Mouse (Mus musculus): Measurements from ENCODE around the gene Trub2. TPM values are rescaled to one million over a fixed set of nuclear protein-coding genes. Genes with fewer than 3 reads are reported as not detected.
"Not testable (repeated sequence)": the region's sequence is repeated elsewhere in the genome, so short reads cannot be mapped to it uniquely, and the experiment has no call there.

Gene Trub2
- polyA plus RNA-seq, 1 experiment from 2014 or later = 21.0 TPM

GRCm38 (mm10) chr2:29792772-29793487, 4.6 kb upstream of the Trub2 start:
- H3K4me2 ChIP-seq = no peak overlapping the region
- no peaks in the 10 kb centered on the region for H3K9me3 ChIP-seq (replicated peaks; ENCODE audit: control insufficient read depth, low read length)
- no peak overlapping the region for H3K4me3 ChIP-seq (ENCODE audit: low read depth, low read length)
- H3K27me3 ChIP-seq (ENCODE audit: control insufficient read depth, insufficient read depth, low read length) = no peaks in the 10 kb centered on the region
- no peak for ATAC-seq (replicated peaks; ENCODE audit: insufficient number of reproducible peaks, low FRiP score, low TSS enrichment)
- H3K9ac ChIP-seq (ENCODE audit: low read depth, low read length) = no peak overlapping the region
- no peak overlapping the region for H3K27ac ChIP-seq (ENCODE audit: low read depth, low read length)
- H3K36me3 ChIP-seq (ENCODE audit: control insufficient read depth, insufficient read depth, low read length) = peaks cover 17% of the 10 kb centered on the region; the same call in 1 of the 2 replicates
- 93% methylated on average over 2 of the region's 2 CpGs for WGBS (ENCODE audit: insufficient replicate concordance)
- peaks cover 6% of the 10 kb centered on the region; the same call in 1 of the 2 replicates for H3K4me1 ChIP-seq (ENCODE audit: control insufficient read depth, insufficient read depth, low read length)

GRCm38 (mm10) chr2:29787104-29787917, 991 bp downstream of the Trub2 start, which contains the start of gene Coq4:
Gene Coq4 (plus strand): TSS chr2:29787493.
- H3K27ac ChIP-seq (ENCODE audit: low read depth, low read length) = peak within 1 kb of the TSS; percentile 23; the same call in 1 of the 2 replicates
- peak within 1 kb of the TSS; percentile 64 for H3K4me3 ChIP-seq (ENCODE audit: low read depth, low read length)
- peak within 1 kb of the TSS; percentile 74 for H3K9ac ChIP-seq (ENCODE audit: low read depth, low read length)
- no peaks in the 10 kb centered on the region for H3K27me3 ChIP-seq (ENCODE audit: control insufficient read depth, insufficient read depth, low read length)
- no peaks in the 10 kb centered on the region for H3K9me3 ChIP-seq (replicated peaks; ENCODE audit: control insufficient read depth, low read length)
- peak; percentile 79 for ATAC-seq (replicated peaks; ENCODE audit: insufficient number of reproducible peaks, low FRiP score, low TSS enrichment)
- peak within 1 kb of the TSS; percentile 91 for H3K4me2 ChIP-seq
- peaks cover 14% of the 10 kb centered on the region for H3K4me1 ChIP-seq (ENCODE audit: control insufficient read depth, insufficient read depth, low read length)
- WGBS (ENCODE audit: insufficient replicate concordance) = 2% methylated on average over 31 of the region's 31 CpGs
- peaks cover 27% of the 10 kb centered on the region for H3K36me3 ChIP-seq (ENCODE audit: control insufficient read depth, insufficient read depth, low read length)

GRCm38 (mm10) chr2:29784290-29784689, 4.0 kb downstream of the Trub2 start:
- Histone ChIP-seq H3K4me1 (ENCODE audit: control insufficient read depth, insufficient read depth, low read length) (peaks cover 14% of the 10 kb centered on the region), H3K27ac (ENCODE audit: low read depth, low read length) (no peak overlapping the region), H3K9ac (ENCODE audit: low read depth, low read length) (no peak overlapping the region), H3K27me3 (ENCODE audit: control insufficient read depth, insufficient read depth, low read length) (no peaks in the 10 kb centered on the region), H3K36me3 (ENCODE audit: control insufficient read depth, insufficient read depth, low read length) (peaks cover 39% of the 10 kb centered on the region), H3K4me2 (no peak overlapping the region), H3K9me3 (replicated peaks; ENCODE audit: control insufficient read depth, low read length) (peaks cover 6% of the 10 kb centered on the region; the same call in 1 of the 2 replicates), H3K4me3 (ENCODE audit: low read depth, low read length) (no peak overlapping the region)
- 76% methylated on average over 4 of the region's 4 CpGs for WGBS (ENCODE audit: insufficient replicate concordance)
- no peak for ATAC-seq (replicated peaks; ENCODE audit: insufficient number of reproducible peaks, low FRiP score, low TSS enrichment)

GRCm38 (mm10) chr2:29781256-29781655, 7.0 kb downstream of the Trub2 start:
- not testable (repeated sequence) for H3K4me3 ChIP-seq (ENCODE audit: low read depth, low read length); H3K4me1 ChIP-seq (ENCODE audit: control insufficient read depth, insufficient read depth, low read length); H3K4me2 ChIP-seq; H3K27ac ChIP-seq (ENCODE audit: low read depth, low read length); H3K27me3 ChIP-seq (ENCODE audit: control insufficient read depth, insufficient read depth, low read length); H3K9ac ChIP-seq (ENCODE audit: low read depth, low read length); ATAC-seq (replicated peaks; ENCODE audit: insufficient number of reproducible peaks, low FRiP score, low TSS enrichment); H3K9me3 ChIP-seq (replicated peaks; ENCODE audit: control insufficient read depth, low read length)
- peaks cover 62% of the 10 kb centered on the region for H3K36me3 ChIP-seq (ENCODE audit: control insufficient read depth, insufficient read depth, low read length)
- 96% methylated on average over 2 of the region's 2 CpGs for WGBS (ENCODE audit: insufficient replicate concordance)

- no peaks in the 10 kb centered on the region; the same call in 1 of the 2 replicates for H3K4me1 ChIP-seq (ENCODE audit: control insufficient read depth, insufficient read depth, low read length)
- ATAC-seq (replicated peaks; ENCODE audit: insufficient number of reproducible peaks, low FRiP score, low TSS enrichment) = no peak
- no peak overlapping the region for H3K9ac ChIP-seq (ENCODE audit: low read depth, low read length)
- no peak overlapping the region for H3K4me2 ChIP-seq
- H3K27ac ChIP-seq (ENCODE audit: low read depth, low read length) = no peak overlapping the region
- H3K27me3 ChIP-seq (ENCODE audit: control insufficient read depth, insufficient read depth, low read length) = no peaks in the 10 kb centered on the region
- H3K36me3 ChIP-seq (ENCODE audit: control insufficient read depth, insufficient read depth, low read length) = peaks cover 17% of the 10 kb centered on the region
- H3K9me3 ChIP-seq (replicated peaks; ENCODE audit: control insufficient read depth, low read length) = no peaks in the 10 kb centered on the region
- WGBS (ENCODE audit: insufficient replicate concordance) = 62% methylated on average over 4 of the region's 4 CpGs
- H3K4me3 ChIP-seq (ENCODE audit: low read depth, low read length) = no peak overlapping the region
These were observed 15.0 kb downstream of the Trub2 start for GRCm38 (mm10) chr2:29773323-29773722.

GRCm38 (mm10) chr2:29771611-29772461, 16.5 kb downstream of the Trub2 start:
- Histone ChIP-seq H3K9me3 (replicated peaks; ENCODE audit: control insufficient read depth, low read length) (no peaks in the 10 kb centered on the region), H3K9ac (ENCODE audit: low read depth, low read length) (no peak overlapping the region), H3K4me3 (ENCODE audit: low read depth, low read length) (no peak overlapping the region), H3K27me3 (ENCODE audit: control insufficient read depth, insufficient read depth, low read length) (no peaks in the 10 kb centered on the region), H3K27ac (ENCODE audit: low read depth, low read length) (no peak overlapping the region), H3K4me1 (ENCODE audit: control insufficient read depth, insufficient read depth, low read length) (no peaks in the 10 kb centered on the region; the same call in 1 of the 2 replicates), H3K4me2 (no peak overlapping the region), H3K36me3 (ENCODE audit: control insufficient read depth, insufficient read depth, low read length) (peaks cover 3% of the 10 kb centered on the region; the same call in 1 of the 2 replicates)
- no peak for ATAC-seq (replicated peaks; ENCODE audit: insufficient number of reproducible peaks, low FRiP score, low TSS enrichment)
- WGBS (ENCODE audit: insufficient replicate concordance) = 67% methylated on average over 8 of the region's 8 CpGs

GRCm38 (mm10) chr2:29770162-29770561, 18.1 kb downstream of the Trub2 start:
- no peak overlapping the region for H3K4me3 ChIP-seq (ENCODE audit: low read depth, low read length)
- ATAC-seq (replicated peaks; ENCODE audit: insufficient number of reproducible peaks, low FRiP score, low TSS enrichment) = no peak
- H3K9me3 ChIP-seq (replicated peaks; ENCODE audit: control insufficient read depth, low read length) = no peaks in the 10 kb centered on the region
- H3K36me3 ChIP-seq (ENCODE audit: control insufficient read depth, insufficient read depth, low read length) = no peaks in the 10 kb centered on the region
- no peak overlapping the region for H3K9ac ChIP-seq (ENCODE audit: low read depth, low read length)
- no peaks in the 10 kb centered on the region for H3K27me3 ChIP-seq (ENCODE audit: control insufficient read depth, insufficient read depth, low read length)
- no peak overlapping the region for H3K27ac ChIP-seq (ENCODE audit: low read depth, low read length)
- H3K4me1 ChIP-seq (ENCODE audit: control insufficient read depth, insufficient read depth, low read length) = no peaks in the 10 kb centered on the region; the same call in 1 of the 2 replicates
- no peak overlapping the region for H3K4me2 ChIP-seq

- ATAC-seq (replicated peaks; ENCODE audit: insufficient number of reproducible peaks, low FRiP score, low TSS enrichment) = no peak
- Histone ChIP-seq H3K4me1 (ENCODE audit: control insufficient read depth, insufficient read depth, low read length) (no peaks in the 10 kb centered on the region; the same call in 1 of the 2 replicates), H3K4me2 (no peak overlapping the region), H3K9me3 (replicated peaks; ENCODE audit: control insufficient read depth, low read length) (no peaks in the 10 kb centered on the region), H3K27ac (ENCODE audit: low read depth, low read length) (no peak overlapping the region), H3K36me3 (ENCODE audit: control insufficient read depth, insufficient read depth, low read length) (no peaks in the 10 kb centered on the region), H3K4me3 (ENCODE audit: low read depth, low read length) (no peak overlapping the region), H3K27me3 (ENCODE audit: control insufficient read depth, insufficient read depth, low read length) (no peaks in the 10 kb centered on the region), H3K9ac (ENCODE audit: low read depth, low read length) (no peak overlapping the region)
- 60% methylated on average over 9 of the region's 9 CpGs for WGBS (ENCODE audit: insufficient replicate concordance)
These were observed 19.4 kb downstream of the Trub2 start for GRCm38 (mm10) chr2:29768901-29769300.

All from heart, embryonic 11.5 days (tissue).